Mouse (Mus musculus): ENCODE measurements at regions not wholly inside any gene's neighbourhood (a gene's known extent, or its start where the extent isn't known, plus 50 kb on each side); places are given as distances from the start of the nearest gene placed in this dataset.
"Not testable (repeated sequence)": the region's sequence is repeated elsewhere in the genome, so short reads cannot be mapped to it uniquely, and the experiment has no call there.

GRCm38 (mm10) chr10:126349076-126349475, 383.1 kb downstream of the Lrig3 start:
- no peaks in the 10 kb centered on the region for H3K9me3 ChIP-seq (replicated peaks)
- 87% methylated on average over 11 of the region's 11 CpGs for WGBS
- no peak for DNase-seq (ENCODE audit: low spot score)
- H3K36me3 ChIP-seq, result no peaks in the 10 kb centered on the region
- 0 out of 2 replicates have a peak, but pooled peaks cover 3% of the 10 kb centered on the region for H3K4me1 ChIP-seq
- no peaks in the 10 kb centered on the region for H3K27me3 ChIP-seq (ENCODE audit: low read depth, poor library complexity, severe bottlenecking)
- H3K27ac ChIP-seq (replicated peaks), result no peak overlapping the region
- H3K4me3 ChIP-seq, result no peak overlapping the region

GRCm38 (mm10) chr10:126337426-126337825, 371.5 kb downstream of the Lrig3 start:
- 72% methylated on average over 4 of the region's 4 CpGs for WGBS

GRCm38 (mm10) chr10:126333786-126334185, 367.8 kb downstream of the Lrig3 start:
- Histone ChIP-seq H3K4me3 (no peak overlapping the region), H3K4me1 (peaks cover 9% of the 10 kb centered on the region; the same call in 1 of the 2 replicates), H3K27me3 (ENCODE audit: low read depth, poor library complexity, severe bottlenecking) (no peaks in the 10 kb centered on the region), H3K36me3 (no peaks in the 10 kb centered on the region), H3K9me3 (replicated peaks) (0 out of 2 replicates have a peak, but pooled peaks cover 2% of the 10 kb centered on the region), H3K27ac (replicated peaks) (no peak overlapping the region)
- 92% methylated on average over 5 of the region's 5 CpGs for WGBS
- DNase-seq (ENCODE audit: low spot score), result no peak

More at GRCm38 (mm10) chr10:126337426-126337825, 371.5 kb downstream of the Lrig3 start:
- H3K27me3 ChIP-seq (ENCODE audit: low read depth, poor library complexity, severe bottlenecking), result no peaks in the 10 kb centered on the region
- H3K4me1 ChIP-seq, result no peaks in the 10 kb centered on the region
- H3K9me3 ChIP-seq (replicated peaks), result 0 out of 2 replicates have a peak, but pooled peaks cover 8% of the 10 kb centered on the region
- no peaks in the 10 kb centered on the region for H3K36me3 ChIP-seq
- H3K27ac ChIP-seq (replicated peaks), result no peak overlapping the region
- no peak overlapping the region for H3K4me3 ChIP-seq
- no peak for DNase-seq (ENCODE audit: low spot score)

GRCm38 (mm10) chr10:126330305-126330969, 364.5 kb downstream of the Lrig3 start:
- peak; percentile 90 for DNase-seq (ENCODE audit: low spot score)
- H3K27ac ChIP-seq (replicated peaks), result 0 out of 2 replicates have a peak overlapping the region, but pooled peaks have one; percentile 1
- H3K4me3 ChIP-seq, result no peak overlapping the region
- H3K27me3 ChIP-seq (ENCODE audit: low read depth, poor library complexity, severe bottlenecking), result no peaks in the 10 kb centered on the region
- 8% methylated on average over 17 of the region's 17 CpGs for WGBS
- peaks cover 9% of the 10 kb centered on the region; the same call in 1 of the 2 replicates for H3K4me1 ChIP-seq
- H3K9me3 ChIP-seq (replicated peaks), result no peaks in the 10 kb centered on the region
- H3K36me3 ChIP-seq, result no peaks in the 10 kb centered on the region

DNA sequence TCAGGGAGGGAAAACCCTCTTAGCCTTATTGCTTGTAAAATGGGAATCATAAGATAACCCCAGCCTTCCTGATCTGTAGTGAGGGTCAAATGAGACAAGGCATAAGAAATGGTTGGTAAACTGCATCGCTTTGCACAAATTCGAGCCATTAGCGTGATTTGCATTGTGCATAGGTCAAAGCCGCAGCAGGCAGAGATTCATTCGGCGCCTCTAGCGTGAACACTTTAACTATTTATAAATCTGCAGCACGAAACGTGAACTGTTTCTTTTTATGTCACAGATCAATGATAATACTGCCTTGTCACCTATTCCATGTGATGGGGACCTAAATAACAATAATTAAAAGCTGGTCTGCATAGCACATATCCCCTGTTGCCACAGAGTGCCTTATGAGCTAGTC, 354.9 kb downstream of the Lrig3 start:
- Histone ChIP-seq H3K36me3 (no peaks in the 10 kb centered on the region), H3K27ac (replicated peaks) (no peak overlapping the region), H3K9me3 (replicated peaks) (no peaks in the 10 kb centered on the region), H3K27me3 (ENCODE audit: low read depth, poor library complexity, severe bottlenecking) (no peaks in the 10 kb centered on the region), H3K4me1 (no peaks in the 10 kb centered on the region), H3K4me3 (no peak overlapping the region)
- no peak for DNase-seq (ENCODE audit: low spot score)
- 90% methylated on average over 9 of the region's 9 CpGs for WGBS

DNA sequence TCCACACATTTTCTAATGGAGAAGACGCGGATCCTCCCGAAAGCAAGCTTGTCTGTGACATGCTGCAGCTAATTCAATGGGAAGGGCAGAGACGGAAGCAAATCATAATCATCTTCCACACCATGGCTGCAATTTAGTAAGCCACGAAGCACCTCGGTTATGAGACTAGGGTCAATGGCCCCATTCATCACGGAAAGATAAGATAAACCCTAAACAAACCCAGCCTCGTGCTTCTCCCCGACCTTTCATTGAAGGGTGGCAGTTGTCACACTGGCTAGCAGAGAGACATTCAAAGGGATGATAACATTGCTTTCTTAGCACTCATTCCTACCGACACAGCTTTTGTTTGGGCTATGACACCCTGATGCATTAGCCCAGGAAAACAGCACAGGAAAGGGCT, 353.8 kb downstream of the Lrig3 start:
- 85% methylated on average over 10 of the region's 10 CpGs for WGBS
- H3K36me3 ChIP-seq, result no peaks in the 10 kb centered on the region
- H3K4me3 ChIP-seq, result no peak overlapping the region
- H3K27ac ChIP-seq (replicated peaks), result no peak overlapping the region
- no peaks in the 10 kb centered on the region for H3K9me3 ChIP-seq (replicated peaks)
- no peaks in the 10 kb centered on the region for H3K27me3 ChIP-seq (ENCODE audit: low read depth, poor library complexity, severe bottlenecking)
- H3K4me1 ChIP-seq, result no peaks in the 10 kb centered on the region
- DNase-seq (ENCODE audit: low spot score), result no peak

GRCm38 (mm10) chr10:126299962-126300361, 334.0 kb downstream of the Lrig3 start:
- H3K27me3 ChIP-seq (ENCODE audit: low read depth, poor library complexity, severe bottlenecking), result no peaks in the 10 kb centered on the region
- H3K36me3 ChIP-seq, result no peaks in the 10 kb centered on the region
- WGBS, result 89% methylated on average over 1 of the region's 1 CpGs
- H3K9me3 ChIP-seq (replicated peaks), result no peaks in the 10 kb centered on the region
- H3K27ac ChIP-seq (replicated peaks), result no peak overlapping the region
- H3K4me1 ChIP-seq, result peaks cover 6% of the 10 kb centered on the region
- no peak for DNase-seq (ENCODE audit: low spot score)
- no peak overlapping the region for H3K4me3 ChIP-seq

DNA sequence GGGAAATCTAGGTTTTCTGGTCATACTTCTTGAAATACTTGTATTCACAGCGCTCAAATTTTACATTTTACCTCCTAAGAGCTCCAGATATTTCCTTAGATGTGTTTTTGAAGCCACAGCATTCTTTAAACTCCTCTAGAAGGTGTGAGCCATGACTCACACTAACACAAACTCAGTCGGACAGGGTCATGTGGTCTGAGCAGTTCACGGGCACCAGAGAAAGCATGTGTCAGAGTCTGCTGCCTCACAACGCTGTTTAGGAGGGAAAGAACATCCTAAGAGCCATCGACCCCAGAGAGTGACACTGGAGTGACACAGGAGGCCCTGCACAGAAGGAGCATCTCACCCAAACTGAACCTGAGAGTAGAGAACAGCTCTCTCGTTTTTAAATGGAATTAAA, 332.2 kb downstream of the Lrig3 start:
- no peak for DNase-seq (ENCODE audit: low spot score)
- Histone ChIP-seq H3K4me3 (no peak overlapping the region), H3K27me3 (ENCODE audit: low read depth, poor library complexity, severe bottlenecking) (no peaks in the 10 kb centered on the region), H3K4me1 (peaks cover 6% of the 10 kb centered on the region), H3K27ac (replicated peaks) (no peak overlapping the region), H3K9me3 (replicated peaks) (no peaks in the 10 kb centered on the region), H3K36me3 (no peaks in the 10 kb centered on the region)
- WGBS, result 83% methylated on average over 6 of the region's 6 CpGs

GRCm38 (mm10) chr10:126295853-126296252, 329.9 kb downstream of the Lrig3 start:
- H3K27ac ChIP-seq (replicated peaks), result no peak overlapping the region
- H3K4me1 ChIP-seq, result peaks cover 6% of the 10 kb centered on the region
- H3K9me3 ChIP-seq (replicated peaks), result no peaks in the 10 kb centered on the region
- no peaks in the 10 kb centered on the region for H3K36me3 ChIP-seq
- H3K4me3 ChIP-seq, result no peak overlapping the region
- DNase-seq (ENCODE audit: low spot score), result no peak
- 88% methylated on average over 7 of the region's 7 CpGs for WGBS
- no peaks in the 10 kb centered on the region for H3K27me3 ChIP-seq (ENCODE audit: low read depth, poor library complexity, severe bottlenecking)

DNA sequence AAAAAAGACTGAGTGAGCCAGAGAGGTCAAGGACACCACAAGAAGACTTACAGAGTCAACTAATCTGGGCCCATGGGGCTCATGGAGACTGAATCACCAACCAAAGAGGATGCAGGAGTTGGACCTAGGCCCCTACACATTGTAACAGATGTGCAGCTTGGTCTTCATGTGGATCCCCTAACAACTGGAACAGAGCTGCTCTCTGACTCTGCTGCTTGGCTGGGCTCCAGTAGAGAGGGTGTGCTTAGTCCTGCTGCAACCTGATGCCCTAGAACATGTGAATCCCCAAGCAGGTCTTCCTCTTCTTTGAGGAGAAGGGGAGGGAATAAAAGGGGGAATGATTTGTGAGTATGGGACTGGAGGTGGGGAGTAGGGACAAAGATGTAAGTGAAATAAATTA, 325.8 kb downstream of the Lrig3 start:
- H3K4me3 ChIP-seq, result no peak overlapping the region
- no peaks in the 10 kb centered on the region for H3K36me3 ChIP-seq
- H3K27me3 ChIP-seq (ENCODE audit: low read depth, poor library complexity, severe bottlenecking), result no peaks in the 10 kb centered on the region
- no peak overlapping the region for H3K27ac ChIP-seq (replicated peaks)
- H3K9me3 ChIP-seq (replicated peaks), result no peaks in the 10 kb centered on the region
- peaks cover 3% of the 10 kb centered on the region for H3K4me1 ChIP-seq
- no peak for DNase-seq (ENCODE audit: low spot score)

DNA sequence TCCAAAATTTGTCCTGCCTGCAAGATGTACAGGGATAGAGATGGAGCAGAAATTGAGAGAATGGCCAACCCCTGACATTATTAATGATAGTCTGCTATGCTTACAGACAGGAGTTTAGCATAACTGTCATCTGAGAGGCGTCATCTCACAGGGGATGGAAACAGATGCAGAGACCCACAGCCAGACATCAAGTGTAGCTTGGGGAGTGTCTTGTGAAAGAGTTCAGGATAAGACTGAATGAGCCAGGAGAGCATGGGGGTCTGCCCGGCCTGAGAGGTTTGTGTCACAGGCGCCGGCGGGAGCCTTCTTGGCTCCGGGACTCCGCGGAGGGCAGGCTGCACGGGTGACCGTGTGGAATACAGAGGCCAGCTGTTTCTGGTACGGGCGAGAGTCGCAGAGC, 319.1 kb downstream of the Lrig3 start:
- 96% methylated on average over 6 of the region's 13 CpGs for WGBS
- not testable (repeated sequence) for H3K27me3 ChIP-seq (ENCODE audit: low read depth, poor library complexity, severe bottlenecking); H3K27ac ChIP-seq (replicated peaks); DNase-seq (ENCODE audit: low spot score); H3K4me3 ChIP-seq; H3K9me3 ChIP-seq (replicated peaks); H3K4me1 ChIP-seq; H3K36me3 ChIP-seq

DNA sequence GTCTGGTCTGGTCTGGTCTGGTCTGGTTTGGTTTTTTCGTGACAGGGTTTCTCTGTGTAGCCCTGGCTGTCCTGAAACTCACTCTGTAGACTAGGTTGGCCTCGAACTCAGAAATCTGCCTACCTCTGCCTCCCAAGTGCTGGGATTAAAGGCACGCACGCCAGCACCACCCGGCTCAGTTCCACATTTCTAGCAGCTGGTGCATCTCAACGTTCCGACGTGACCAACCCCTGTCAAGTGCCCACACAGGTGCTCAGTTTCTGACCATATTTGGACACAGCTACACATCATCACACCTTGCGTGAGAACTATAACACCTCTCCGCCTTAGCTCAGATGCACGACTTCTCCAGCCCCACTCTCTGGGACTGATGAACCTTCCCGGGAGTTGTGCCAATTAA, 304.4 kb downstream of the Lrig3 start:
- no peaks in the 10 kb centered on the region for H3K27me3 ChIP-seq (ENCODE audit: low read depth, poor library complexity, severe bottlenecking)
- H3K9me3 ChIP-seq (replicated peaks), result no peaks in the 10 kb centered on the region
- DNase-seq (ENCODE audit: low spot score), result no peak
- H3K36me3 ChIP-seq, result no peaks in the 10 kb centered on the region
- H3K4me3 ChIP-seq, result no peak overlapping the region
- H3K27ac ChIP-seq (replicated peaks), result no peak overlapping the region
- no peaks in the 10 kb centered on the region for H3K4me1 ChIP-seq
- WGBS, result 93% methylated on average over 12 of the region's 12 CpGs

GRCm38 (mm10) chr10:126267321-126267998, 301.5 kb downstream of the Lrig3 start:
- Histone ChIP-seq H3K9me3 (replicated peaks) (no peaks in the 10 kb centered on the region), H3K27ac (replicated peaks) (no peak overlapping the region), H3K36me3 (no peaks in the 10 kb centered on the region), H3K4me3 (no peak overlapping the region), H3K4me1 (no peaks in the 10 kb centered on the region), H3K27me3 (ENCODE audit: low read depth, poor library complexity, severe bottlenecking) (no peaks in the 10 kb centered on the region)
- 90% methylated on average over 2 of the region's 2 CpGs for WGBS
- DNase-seq (ENCODE audit: low spot score), result no peak
